Mouse (Mus musculus) myocyte (in vitro differentiated cells): ENCODE data around the gene Sox5.

Experiments
- CEBPB ChIP-seq: IDR thresholded peaks from 2 replicates; pipeline ENCODE4 v1.6.1; 2011; ENCODE audit warnings: mild to moderate bottlenecking, moderate library complexity; ENCODE audit not compliant: poor library complexity, insufficient read depth, severe bottlenecking
- MYOD1 ChIP-seq, 3 experiments: IDR thresholded peaks; one replicate each; pipeline ENCODE4 v1.6.1; 2011; ENCODE audit warnings: control low read depth in 2 of 3, low read depth in 2 of 3, mild to moderate bottlenecking in 2 of 3, moderate library complexity in 1 of 3; ENCODE audit not compliant: insufficient read length in 2 of 3, control insufficient read depth in 1 of 3
- POLR2A ChIP-seq: IDR thresholded peaks from one replicate; pipeline ENCODE4 v1.6.1; 2011; ENCODE audit warnings: low read depth, mild to moderate bottlenecking, control low read depth, moderate library complexity; ENCODE audit not compliant: insufficient read length
- TCF12 ChIP-seq: IDR thresholded peaks from one replicate; pipeline ENCODE4 v1.6.1; 2011; ENCODE audit warnings: mild to moderate bottlenecking, control low read depth; ENCODE audit not compliant: poor library complexity, insufficient read depth, severe bottlenecking
- TCF3 ChIP-seq: IDR thresholded peaks from one replicate; pipeline ENCODE4 v1.6.1; 2011; ENCODE audit warnings: low read depth, control low read depth; ENCODE audit not compliant: insufficient read length
- USF1 ChIP-seq: IDR thresholded peaks from one replicate; pipeline ENCODE4 v1.6.1; 2011; ENCODE audit warnings: low read depth, mild to moderate bottlenecking, control low read depth, moderate library complexity

DNA sequence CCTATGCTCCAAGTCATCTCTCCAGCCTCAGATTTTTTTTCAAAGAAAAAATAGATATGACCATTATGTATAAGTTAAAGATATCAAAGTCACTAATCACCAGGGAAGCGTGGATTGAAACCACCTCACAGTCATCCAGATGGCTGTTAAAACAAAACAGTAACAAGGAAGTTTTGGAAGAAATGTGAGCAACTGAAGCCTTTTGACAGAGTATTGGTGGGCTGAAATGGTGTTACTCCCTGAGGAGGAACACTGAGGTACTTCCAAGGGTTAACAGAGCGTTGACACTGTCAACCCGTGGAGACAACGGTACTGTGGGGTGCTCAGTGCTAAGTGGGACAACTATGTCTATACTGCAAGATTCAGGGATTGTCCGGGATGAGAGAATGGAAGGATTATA is 44.0 kb downstream of the Sox5 start:
- no peak for TF ChIP-seq POLR2A
- TF ChIP-seq CEBPB, result no peak
- TF ChIP-seq TCF3, result no peak
- TF ChIP-seq MYOD1 (IDR thresholded peaks at IDR 0.05; ENCODE audit: control insufficient read depth in 1 of 3, insufficient read length in 2 of 3, low read depth in 2 of 3), result no peak
- no peak for TF ChIP-seq USF1
- no peak for TF ChIP-seq TCF12
